Mouse (Mus musculus) thymus, adult 2 months (tissue): ENCODE data around the gene Phlpp1. TPM values are rescaled to one million over a fixed set of nuclear protein-coding genes. Genes with fewer than 3 reads are reported as not detected.

Source experiments
- DNase-seq: peaks from one replicate; pipeline ENCODE4 v3.0.0; 2021
- H3K27ac ChIP-seq: fragments of 200-500 bp; 2 replicates; pipeline ENCODE4 v1.5.1; 2012; ENCODE audit warnings: low read length, control low read depth; ENCODE audit not compliant: control insufficient read depth, insufficient read depth
- H3K27me3 ChIP-seq: fragments of 200-500 bp; 2 replicates; pipeline ENCODE4 v1.6.1; 2012; ENCODE audit warnings: mild to moderate bottlenecking, low read length, moderate library complexity, mixed read lengths; ENCODE audit not compliant: control insufficient read depth, insufficient read depth
- H3K36me3 ChIP-seq: fragments of 200-500 bp; 2 replicates; pipeline ENCODE4 v1.6.1; 2012; ENCODE audit warnings: mild to moderate bottlenecking, low read length, moderate library complexity; ENCODE audit not compliant: control insufficient read depth, insufficient read depth
- H3K4me1 ChIP-seq: fragments of 200-500 bp; replicated peaks from 2 replicates; pipeline ENCODE4 v1.6.1; 2012; ENCODE audit warnings: low read length; ENCODE audit not compliant: control insufficient read depth, insufficient read depth
- H3K4me3 ChIP-seq: fragments of 200-500 bp; 2 replicates; pipeline ENCODE4 v1.5.1; 2012; ENCODE audit warnings: mild to moderate bottlenecking, low read length, control low read depth, moderate library complexity; ENCODE audit not compliant: control insufficient read depth, insufficient read depth
- CTCF ChIP-seq: fragments of 200-500 bp; IDR thresholded peaks from 2 replicates; pipeline ENCODE4 v1.5.1; 2012; ENCODE audit warnings: mild to moderate bottlenecking, control low read depth, low read length, moderate library complexity, borderline replicate concordance; ENCODE audit not compliant: control insufficient read depth, poor library complexity, insufficient read depth; ENCODE audit errors: extremely low read depth
- POLR2A ChIP-seq: fragments of 200-500 bp; IDR thresholded peaks from 2 replicates; pipeline ENCODE4 v1.6.1; 2012; ENCODE audit warnings: mild to moderate bottlenecking, low read length, control low read depth, moderate library complexity; ENCODE audit not compliant: control insufficient read depth, poor library complexity, insufficient read depth; ENCODE audit errors: extremely low read depth
- WGBS: fragments of 180-500 bp; shearing (Covaris S2); methylation state at CpG from one replicate; pipeline ENCODE4 v1.1.7; 2018; 5-methylcytosine and 5-hydroxymethylcytosine counted together
- polyA plus RNA-seq: library from polyadenylated mRNA; depleted of rRNA; stranded (reverse); fragments of >200 nt; gene quantifications from 2 replicates; pipeline ENCODE4 v1.2.3, GENCODE M21; 2012; rRNA removed

Gene Phlpp1
- polyA plus RNA-seq: 7.0 and 7.9 TPM in 2 replicates

DNA sequence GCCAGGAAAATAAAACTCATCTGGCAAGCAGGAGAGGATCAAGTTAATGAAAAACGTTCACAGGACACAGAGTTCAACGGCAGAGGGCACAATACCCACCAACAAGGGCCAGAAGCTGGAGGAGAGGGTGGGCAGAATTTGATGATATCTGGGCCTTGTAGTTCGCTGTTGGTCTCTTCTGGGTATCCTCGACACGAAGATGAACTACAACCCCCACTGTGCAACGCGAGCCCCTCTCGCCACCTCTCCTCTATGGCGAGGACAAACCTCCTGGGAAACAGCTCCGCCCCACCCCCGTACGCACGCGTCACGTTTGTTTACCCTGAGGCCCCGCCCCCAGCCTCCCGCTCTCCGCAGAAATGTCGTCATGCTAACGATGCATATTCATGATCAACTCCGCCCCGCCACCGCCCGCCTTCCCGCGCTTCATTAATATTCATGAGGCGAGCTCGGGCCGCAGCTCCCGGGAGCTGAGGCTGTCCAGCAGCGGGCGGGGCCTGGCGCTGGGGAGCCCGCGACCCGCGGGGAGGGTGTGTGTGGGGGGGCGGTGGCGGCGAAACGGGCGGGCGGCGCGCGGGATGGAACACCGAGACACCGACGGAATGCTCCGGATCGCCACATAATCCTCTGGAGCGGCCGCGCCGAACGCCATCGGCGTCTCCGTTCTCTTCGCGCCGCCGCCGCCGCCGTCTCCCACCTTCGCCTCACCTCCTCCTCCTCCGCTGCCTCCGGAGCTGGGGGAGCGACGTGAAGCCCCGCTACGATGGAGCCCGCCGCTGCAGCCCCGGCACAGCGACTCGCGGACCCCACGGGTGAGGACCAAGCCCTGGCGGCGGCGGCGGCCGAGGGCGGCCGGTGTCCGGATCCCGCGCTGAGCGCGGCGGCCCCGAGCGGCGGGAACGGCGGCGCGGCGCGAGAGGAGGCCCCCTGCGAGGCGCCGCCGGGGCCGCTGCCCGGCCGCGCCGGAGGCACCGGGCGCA is at the start of gene Phlpp1:
Gene Phlpp1, plus strand, starts transcription at position 512 of the 980 bp plus-strand sequence.
- 3% methylated on average over 113 of the region's 113 CpGs for WGBS
- no peak within 1 kb of the TSS for H3K27ac ChIP-seq
- H3K27me3 ChIP-seq: peaks cover 11% of the 10 kb centered on the region; the same call in 1 of the 2 replicates
- peaks cover 13% of the 10 kb centered on the region for H3K4me1 ChIP-seq
- H3K4me3 ChIP-seq: peak within 1 kb of the TSS; percentile 92
- peak; percentile 100 for DNase-seq
- TF ChIP-seq POLR2A: 0 out of 2 replicates have a peak, but pooled peaks have one; percentile 6
- TF ChIP-seq CTCF: peak; percentile 34; the same call in 1 of the 2 replicates
- no peaks in the 10 kb centered on the region for H3K36me3 ChIP-seq

DNA sequence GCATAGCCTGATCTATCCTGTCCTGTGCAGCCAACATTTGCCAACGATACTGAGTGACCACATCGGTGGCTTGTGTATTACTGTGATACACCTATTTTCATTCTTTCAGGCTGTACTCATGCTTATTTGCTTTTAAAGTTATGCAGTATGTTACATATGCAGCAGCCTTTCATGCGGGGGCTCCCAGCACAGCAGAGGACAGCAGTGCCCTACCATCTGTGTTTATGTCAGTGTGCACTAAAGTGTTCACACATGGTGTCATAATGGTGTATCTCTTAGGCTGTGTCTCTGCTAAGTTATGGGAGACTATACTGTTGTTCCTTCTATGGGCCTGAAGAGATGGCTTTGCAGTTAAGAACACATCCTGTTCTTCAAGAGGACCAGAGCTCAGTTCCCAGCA is 45.0 kb upstream of the Phlpp1 start:
- Histone ChIP-seq H3K27me3 (no peaks in the 10 kb centered on the region), H3K4me1 (no peaks in the 10 kb centered on the region), H3K27ac (no peak overlapping the region), H3K4me3 (no peak overlapping the region), H3K36me3 (no peaks in the 10 kb centered on the region)
- TF ChIP-seq POLR2A (no peak), CTCF (no peak)
- 97% methylated on average over 3 of the region's 3 CpGs for WGBS
- DNase-seq: no peak

DNA sequence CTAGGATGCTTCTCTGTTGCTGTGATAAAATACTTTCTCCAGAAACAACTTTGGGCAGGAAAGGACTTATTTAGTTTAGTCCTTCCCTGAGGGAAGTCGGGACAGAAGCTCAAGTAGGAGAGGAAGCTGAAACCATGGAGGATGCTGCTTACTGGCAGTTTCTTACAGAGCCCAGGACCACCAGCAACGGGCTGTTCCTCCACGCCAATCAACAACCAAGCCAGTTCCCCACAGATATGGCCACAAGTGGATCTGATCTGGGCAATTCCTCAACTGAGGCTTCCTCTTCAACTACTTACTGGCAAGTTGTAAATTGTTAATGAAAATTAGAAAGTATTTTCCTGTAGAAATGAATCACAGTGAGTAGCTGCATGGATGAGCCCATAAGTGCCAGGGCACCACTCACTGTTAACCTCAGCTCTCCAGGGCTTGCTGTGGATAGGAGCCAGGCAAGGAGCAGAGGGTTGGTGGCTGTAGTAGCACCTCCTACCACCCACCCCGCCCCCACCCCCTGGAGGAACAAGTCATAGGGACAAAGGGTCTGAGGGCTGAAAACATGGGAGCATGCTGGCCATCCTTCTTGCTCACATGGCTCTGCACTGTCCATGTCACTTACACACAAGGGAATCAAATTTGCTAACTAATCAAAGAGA is 39.7 kb upstream of the Phlpp1 start:
- TF ChIP-seq CTCF (no peak), POLR2A (no peak)
- 46% methylated on average over 4 of the region's 4 CpGs for WGBS
- Histone ChIP-seq H3K27ac (no peak overlapping the region), H3K36me3 (no peaks in the 10 kb centered on the region), H3K4me1 (no peaks in the 10 kb centered on the region), H3K4me3 (no peak overlapping the region), H3K27me3 (no peaks in the 10 kb centered on the region)
- no peak for DNase-seq

DNA sequence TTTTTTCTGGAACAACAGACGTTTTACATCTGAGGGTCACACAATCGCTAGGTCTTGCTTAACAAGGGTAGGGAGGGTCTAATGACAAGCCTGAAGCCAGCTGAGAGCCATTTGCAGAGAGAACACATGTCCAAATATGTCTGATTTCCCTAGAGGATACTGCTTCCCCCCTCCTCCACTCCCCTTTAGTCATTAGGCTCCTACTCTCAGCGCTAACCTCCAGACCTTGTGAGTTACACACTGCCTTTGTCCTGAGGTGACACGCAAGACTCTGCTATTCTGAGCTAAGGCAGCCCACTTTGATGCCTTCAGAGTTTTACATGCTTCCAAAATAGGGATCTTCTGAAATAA is 39.2 kb upstream of the Phlpp1 start:
- Histone ChIP-seq H3K36me3 (no peaks in the 10 kb centered on the region), H3K4me3 (no peak overlapping the region), H3K4me1 (no peaks in the 10 kb centered on the region), H3K27me3 (no peaks in the 10 kb centered on the region), H3K27ac (no peak overlapping the region)
- no peak for TF ChIP-seq CTCF
- TF ChIP-seq POLR2A: no peak
- no peak for DNase-seq
- 90% methylated on average over 4 of the region's 4 CpGs for WGBS

DNA sequence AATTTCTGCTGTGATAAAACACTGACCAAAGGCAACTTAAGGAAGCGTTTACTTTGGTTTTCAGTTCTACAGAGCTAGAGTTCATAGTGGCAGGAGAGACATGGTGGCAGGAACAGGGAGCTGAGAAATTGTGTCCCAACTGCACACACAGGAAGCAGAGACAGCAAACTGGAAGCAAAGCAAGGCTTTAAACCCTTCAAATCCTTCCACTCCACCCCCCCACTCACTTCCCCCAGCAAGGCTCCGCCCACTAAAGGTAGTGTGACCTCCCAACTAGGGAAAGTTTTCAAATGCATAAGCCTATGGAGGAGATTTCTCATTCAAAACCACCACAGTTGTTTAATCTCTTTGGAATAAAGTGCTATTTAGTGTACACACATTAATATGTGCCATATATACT is 32.9 kb upstream of the Phlpp1 start:
- WGBS: 97% methylated on average over 2 of the region's 2 CpGs
- DNase-seq: no peak
- Histone ChIP-seq H3K27ac (no peak overlapping the region), H3K36me3 (no peaks in the 10 kb centered on the region), H3K4me3 (no peak overlapping the region), H3K27me3 (no peaks in the 10 kb centered on the region), H3K4me1 (no peaks in the 10 kb centered on the region)
- no peak for TF ChIP-seq POLR2A
- no peak for TF ChIP-seq CTCF

DNA sequence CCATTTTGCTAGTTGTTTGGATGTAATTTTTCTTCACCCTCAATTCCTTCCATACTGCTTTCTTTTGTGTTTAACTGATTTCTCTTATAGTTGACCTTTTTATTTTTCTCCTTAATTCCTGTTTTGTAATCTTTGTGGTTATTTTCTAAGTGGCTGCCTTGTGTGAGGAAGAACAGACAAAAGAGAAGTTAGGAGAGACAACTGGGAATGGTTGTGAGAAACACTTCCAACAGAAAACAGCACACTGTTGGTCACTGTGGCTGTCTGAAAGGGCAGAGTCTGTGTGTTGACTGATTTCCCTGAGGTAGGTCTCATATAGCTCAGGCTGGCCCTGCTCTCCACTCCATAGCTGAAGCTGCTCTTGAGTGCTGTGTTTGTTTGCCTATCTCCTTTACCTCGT is 32.4 kb upstream of the Phlpp1 start:
- WGBS: 30% methylated on average over 1 of the region's 1 CpGs
- Histone ChIP-seq H3K4me3 (no peak overlapping the region), H3K27me3 (no peaks in the 10 kb centered on the region), H3K36me3 (no peaks in the 10 kb centered on the region), H3K27ac (no peak overlapping the region), H3K4me1 (no peaks in the 10 kb centered on the region)
- TF ChIP-seq CTCF (no peak), POLR2A (no peak)
- DNase-seq: no peak
